9 mouse cellular contexts compared by ENCODE assay signal in the genomic region with DNA sequence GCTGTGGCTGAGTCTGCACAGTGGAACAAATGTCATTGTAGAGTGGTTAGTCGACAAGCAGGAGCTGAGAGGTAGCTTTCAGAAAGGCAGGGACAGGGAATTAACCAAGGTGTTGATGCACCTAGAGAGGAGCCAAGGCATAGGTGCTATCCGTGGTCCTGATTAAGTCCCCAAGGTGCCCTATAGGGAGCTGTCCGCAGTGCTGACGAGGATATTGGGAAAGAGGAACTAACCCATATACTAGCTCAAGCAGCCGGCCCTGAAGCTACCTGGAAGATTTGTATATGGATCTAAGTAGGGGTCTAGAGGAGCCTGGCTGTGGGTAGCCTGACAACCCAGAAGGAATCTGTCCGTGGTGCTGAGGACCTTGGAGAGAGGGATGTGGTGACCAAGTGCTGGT. TPM values are rescaled to one million over a fixed set of nuclear protein-coding genes. Genes with fewer than 3 reads are reported as not detected.
DNase-seq lines count a peak whose midpoint lies in the region; ATAC-seq and TF ChIP-seq lines count a peak whose summit lies in the region.
"Had no signal": no experiment of that assay in that cellular context is flagged by ENCODE, and none has a peak within 500 bp of the region (broad histone marks: within the 10 kb centered on the region; RNA-seq: fewer than 3 reads in every experiment).

No protein-coding gene starts in this region.

- H3ac ChIP-seq in C2C12 (ENCODE audit: control insufficient read depth, insufficient read length, low read depth) = no peak overlapping the region

- peaks cover 2% of the 10 kb centered on the region for H3K79me3 ChIP-seq in C2C12 (ENCODE audit: low read depth)

- H3K4me2 ChIP-seq in forebrain, embryonic 12.5 days = no peak overlapping the region
- H3K4me2 ChIP-seq in limb, embryonic 11.5 days (ENCODE audit: low read depth, severe bottlenecking) = no peak overlapping the region

- intact Hi-C loops in left cerebral cortex, postnatal 4 days (cut with DNase I) = no loop called here

- WGBS in forebrain, embryonic 10.5 days = 11% methylated on average over 6 of the region's 6 CpGs
- WGBS in forebrain, embryonic 12.5 days = 14% methylated on average over 6 of the region's 6 CpGs
- WGBS in embryonic facial prominence, embryonic 10.5 days = 10% methylated on average over 6 of the region's 6 CpGs
- WGBS in limb, embryonic 11.5 days = 10% methylated on average over 6 of the region's 6 CpGs

- DNase-seq in forebrain, embryonic 10.5 days (ENCODE audit: extremely low spot score, low spot score) = peak; percentile 35
- DNase-seq in embryonic facial prominence, embryonic 10.5 days (ENCODE audit: low spot score) = peak; percentile 78
- DNase-seq in limb, embryonic 11.5 days (ENCODE audit: low spot score) = peak; percentile 86
- DNase-seq in splenic B cell, adult 2 months (ENCODE audit: low read depth, low spot score) = peak; percentile 91
- DNase-seq in left cerebral cortex, postnatal 4 days = no peak
- DNase-seq in MN1 (ENCODE audit: low spot score) = no peak

- H3K9me3 ChIP-seq in forebrain, embryonic 10.5 days = no peaks in the 10 kb centered on the region
- H3K9me3 ChIP-seq in forebrain, embryonic 12.5 days = no peaks in the 10 kb centered on the region
- no peaks in the 10 kb centered on the region for H3K9me3 ChIP-seq in embryonic facial prominence, embryonic 10.5 days
- H3K9me3 ChIP-seq in limb, embryonic 11.5 days (ENCODE audit: control insufficient read depth, low read length) = no peaks in the 10 kb centered on the region

- H3K36me3 ChIP-seq in forebrain, embryonic 10.5 days (replicated peaks) = no peaks in the 10 kb centered on the region
- no peaks in the 10 kb centered on the region for H3K36me3 ChIP-seq in forebrain, embryonic 12.5 days (replicated peaks)
- H3K36me3 ChIP-seq in C2C12 (ENCODE audit: control insufficient read depth, insufficient read depth) = no peaks in the 10 kb centered on the region
- H3K36me3 ChIP-seq in embryonic facial prominence, embryonic 10.5 days (replicated peaks) = no peaks in the 10 kb centered on the region
- no peaks in the 10 kb centered on the region for H3K36me3 ChIP-seq in limb, embryonic 11.5 days (ENCODE audit: control insufficient read depth, insufficient read depth, low read length)
- no peaks in the 10 kb centered on the region for H3K36me3 ChIP-seq in splenic B cell, adult 2 months (ENCODE audit: control insufficient read depth, insufficient read depth, low read length, poor library complexity, severe bottlenecking)

- no peaks in the 10 kb centered on the region for H3K4me1 ChIP-seq in forebrain, embryonic 10.5 days
- H3K4me1 ChIP-seq in forebrain, embryonic 12.5 days = no peaks in the 10 kb centered on the region
- H3K4me1 ChIP-seq in embryonic facial prominence, embryonic 10.5 days = no peaks in the 10 kb centered on the region
- H3K4me1 ChIP-seq in limb, embryonic 11.5 days (ENCODE audit: control insufficient read depth, insufficient read depth, low read length) = no peaks in the 10 kb centered on the region

- no peaks in the 10 kb centered on the region for H3K27me3 ChIP-seq in forebrain, embryonic 10.5 days (ENCODE audit: poor library complexity, severe bottlenecking)
- H3K27me3 ChIP-seq in forebrain, embryonic 12.5 days = peaks cover 18% of the 10 kb centered on the region; the same call in 1 of the 2 replicates
- H3K27me3 ChIP-seq in C2C12 (ENCODE audit: control insufficient read depth, insufficient read depth, insufficient read length) = peaks cover 22% of the 10 kb centered on the region
- H3K27me3 ChIP-seq in embryonic facial prominence, embryonic 10.5 days (replicated peaks; ENCODE audit: low read depth, poor library complexity, severe bottlenecking) = no peaks in the 10 kb centered on the region
- no peaks in the 10 kb centered on the region for H3K27me3 ChIP-seq in limb, embryonic 11.5 days (ENCODE audit: control insufficient read depth, insufficient read depth, low read length)
- H3K27me3 ChIP-seq in splenic B cell, adult 2 months (ENCODE audit: control insufficient read depth, insufficient read depth, low read length, poor library complexity, severe bottlenecking) = no peaks in the 10 kb centered on the region

- H3K79me2 ChIP-seq in C2C12 (ENCODE audit: control insufficient read depth, insufficient read depth) = no peaks in the 10 kb centered on the region

- no peak overlapping the region for H3K27ac ChIP-seq in forebrain, embryonic 10.5 days
- no peak overlapping the region for H3K27ac ChIP-seq in forebrain, embryonic 12.5 days
- no peak overlapping the region for H3K27ac ChIP-seq in embryonic facial prominence, embryonic 10.5 days (replicated peaks)
- H3K27ac ChIP-seq in limb, embryonic 11.5 days (replicated peaks; ENCODE audit: low read depth, low read length) = no peak overlapping the region

- TF ChIP-seq CTCF in C2C12 (IDR thresholded peaks at IDR 0.05; ENCODE audit: control insufficient read depth, insufficient read depth, insufficient read length) = no peak

- no peak overlapping the region for H3K4me3 ChIP-seq in forebrain, embryonic 10.5 days
- no peak overlapping the region for H3K4me3 ChIP-seq in forebrain, embryonic 12.5 days (replicated peaks)
- no peak overlapping the region for H3K4me3 ChIP-seq in C2C12 (ENCODE audit: insufficient read depth, poor library complexity, severe bottlenecking)
- no peak overlapping the region for H3K4me3 ChIP-seq in embryonic facial prominence, embryonic 10.5 days
- no peak overlapping the region for H3K4me3 ChIP-seq in limb, embryonic 11.5 days (ENCODE audit: low read depth, low read length)

- no peak overlapping the region for H3K9ac ChIP-seq in forebrain, embryonic 12.5 days
- no peak overlapping the region for H3K9ac ChIP-seq in limb, embryonic 11.5 days (ENCODE audit: low read length)

- no peak for ATAC-seq in forebrain, embryonic 12.5 days (ENCODE audit: low FRiP score)
- no peak for ATAC-seq in limb, embryonic 11.5 days (ENCODE audit: insufficient number of reproducible peaks, low FRiP score, low TSS enrichment, low read depth)

TF ChIP-seq in C2C12, 6 proteins besides CTCF, POLR2A, EP300 and RAD21:
- TF ChIP-seq MAX (IDR thresholded peaks at IDR 0.05) (peak; percentile 93), MYOG (IDR thresholded peaks at IDR 0.05; ENCODE audit: control insufficient read depth, extremely low read depth, insufficient read length) (no peak), CEBPB (IDR thresholded peaks at IDR 0.05; ENCODE audit: low read depth) (peak; percentile 3), FOSL1 (IDR thresholded peaks at IDR 0.05; ENCODE audit: insufficient read depth, low read length, poor library complexity, severe bottlenecking) (no peak)

RNA-seq across cellular contexts. Expression of gene A230050P20Rik, which starts 11.3 kb away (rescaled TPM):
- polyA plus RNA-seq in forebrain, embryonic 10.5 days (2016; fragmentation: Nextera tagmentation; extraction: Ambion mirVana) = 1.2 and 1.9 TPM in 2 replicates
- 1.4 and 1.5 TPM in 2 replicates for polyA plus RNA-seq in forebrain, embryonic 12.5 days (2016; fragmentation: Nextera tagmentation; extraction: Ambion mirVana)
- 11.8 TPM for polyA plus RNA-seq in C2C12 (2012; fragmentation: generic; extraction: Trizol)
- 1.1 and 2.2 TPM in 2 replicates for polyA plus RNA-seq in embryonic facial prominence, embryonic 10.5 days (2016; fragmentation: Nextera tagmentation; extraction: Ambion mirVana)
- polyA plus RNA-seq in limb, embryonic 11.5 days (2014; fragmentation: Nextera tagmentation; extraction: Ambion mirVana) = 1.2 and 1.4 TPM in 2 replicates
- 10 to 100 TPM; 33.3 to 42.2 TPM for total RNA-seq in left cerebral cortex, postnatal 4 days (2021)

RNA-seq across cellular contexts. Expression of gene Angptl6, which starts 22.4 kb away (rescaled TPM):
- 4.4 and 5.1 TPM in 2 replicates for polyA plus RNA-seq in forebrain, embryonic 10.5 days (2016; fragmentation: Nextera tagmentation; extraction: Ambion mirVana)
- 6.0 and 6.2 TPM in 2 replicates for polyA plus RNA-seq in forebrain, embryonic 12.5 days (2016; fragmentation: Nextera tagmentation; extraction: Ambion mirVana)
- polyA plus RNA-seq in C2C12 (2012; fragmentation: generic; extraction: Trizol) = 0.92 TPM
- polyA plus RNA-seq in embryonic facial prominence, embryonic 10.5 days (2016; fragmentation: Nextera tagmentation; extraction: Ambion mirVana) = 3.2 and 3.3 TPM in 2 replicates
- polyA plus RNA-seq in limb, embryonic 11.5 days (2014; fragmentation: Nextera tagmentation; extraction: Ambion mirVana) = 2.6 TPM in 2 replicates
- 10 to 100 TPM in 1 of 2 experiments, 1 to 10 TPM in 1; 9.9 to 10.9 TPM for total RNA-seq in left cerebral cortex, postnatal 4 days (2021)

RNA-seq across cellular contexts. Expression of gene Ppan, which starts 30.8 kb away (rescaled TPM):
- 107 and 108 TPM in 2 replicates for polyA plus RNA-seq in forebrain, embryonic 10.5 days (2016; fragmentation: Nextera tagmentation; extraction: Ambion mirVana)
- polyA plus RNA-seq in forebrain, embryonic 12.5 days (2016; fragmentation: Nextera tagmentation; extraction: Ambion mirVana) = 63.2 and 66.9 TPM in 2 replicates
- polyA plus RNA-seq in C2C12 (2012; fragmentation: generic; extraction: Trizol) = 88.3 TPM
- 99.2 and 100 TPM in 2 replicates for polyA plus RNA-seq in embryonic facial prominence, embryonic 10.5 days (2016; fragmentation: Nextera tagmentation; extraction: Ambion mirVana)
- polyA plus RNA-seq in limb, embryonic 11.5 days (2014; fragmentation: Nextera tagmentation; extraction: Ambion mirVana) = 83.9 and 87.3 TPM in 2 replicates
- 10 to 100 TPM; 37.9 to 43.0 TPM for total RNA-seq in left cerebral cortex, postnatal 4 days (2021)

RNA-seq across cellular contexts. Expression of gene Rdh8, which starts 38.8 kb away (rescaled TPM):
- not detected in 2 replicates for polyA plus RNA-seq in forebrain, embryonic 10.5 days (2016; fragmentation: Nextera tagmentation; extraction: Ambion mirVana)
- polyA plus RNA-seq in forebrain, embryonic 12.5 days (2016; fragmentation: Nextera tagmentation; extraction: Ambion mirVana) = not detected in 2 replicates
- not detected for polyA plus RNA-seq in C2C12 (2012; fragmentation: generic; extraction: Trizol)
- not detected in 2 replicates for polyA plus RNA-seq in embryonic facial prominence, embryonic 10.5 days (2016; fragmentation: Nextera tagmentation; extraction: Ambion mirVana)
- not detected in 2 replicates for polyA plus RNA-seq in limb, embryonic 11.5 days (2014; fragmentation: Nextera tagmentation; extraction: Ambion mirVana)
- total RNA-seq in left cerebral cortex, postnatal 4 days (2021) = not detected
- polyA plus RNA-seq: liver, embryonic 16.5 days had no signal

RNA-seq across cellular contexts. Expression of gene Eif3g, which starts 41.3 kb away (rescaled TPM):
- polyA plus RNA-seq in forebrain, embryonic 10.5 days (2016; fragmentation: Nextera tagmentation; extraction: Ambion mirVana) = 425 and 433 TPM in 2 replicates
- 313 and 319 TPM in 2 replicates for polyA plus RNA-seq in forebrain, embryonic 12.5 days (2016; fragmentation: Nextera tagmentation; extraction: Ambion mirVana)
- polyA plus RNA-seq in C2C12 (2012; fragmentation: generic; extraction: Trizol) = 247 TPM
- 411 and 431 TPM in 2 replicates for polyA plus RNA-seq in embryonic facial prominence, embryonic 10.5 days (2016; fragmentation: Nextera tagmentation; extraction: Ambion mirVana)
- polyA plus RNA-seq in limb, embryonic 11.5 days (2014; fragmentation: Nextera tagmentation; extraction: Ambion mirVana) = 377 and 383 TPM in 2 replicates
- total RNA-seq in left cerebral cortex, postnatal 4 days (2021) = 100 to 1,000 TPM; 144 to 147 TPM

Comparison
In these comparisons a context has a peak if more than half of its experiments do, and no peak if none do; other contexts are left out.
1. DNase-seq: peak in forebrain, embryonic 10.5 days (single experiment), embryonic facial prominence, embryonic 10.5 days (single experiment), limb, embryonic 11.5 days (single experiment) and splenic B cell, adult 2 months (single experiment); none in left cerebral cortex, postnatal 4 days (single experiment) and MN1 (single experiment).